8 mouse cellular contexts compared by ENCODE assay signal in the genomic region with DNA sequence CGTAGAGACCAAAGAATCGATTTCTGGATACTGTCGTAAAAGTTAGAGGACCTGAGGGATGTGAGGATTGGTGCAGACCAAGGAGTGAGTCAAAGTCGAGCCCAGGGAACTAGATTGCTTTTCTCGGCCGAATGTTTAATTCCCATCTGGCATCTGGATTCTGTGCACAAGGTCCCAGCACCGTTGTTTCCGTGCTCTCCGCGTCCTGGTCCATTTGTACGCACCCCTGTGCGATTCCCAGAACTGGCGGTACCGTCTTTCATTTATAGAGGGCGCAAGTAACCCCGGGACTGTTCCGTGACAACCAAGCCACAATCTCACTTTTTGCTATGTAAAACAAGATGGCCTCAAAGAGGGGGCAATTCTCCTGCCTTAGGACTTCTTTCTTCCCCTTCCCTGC. TPM values are rescaled to one million over a fixed set of nuclear protein-coding genes. Genes with fewer than 3 reads are reported as not detected.
DNase-seq lines count a peak whose midpoint lies in the region; ATAC-seq and TF ChIP-seq lines count a peak whose summit lies in the region.

No protein-coding gene starts in this region.

- H3K27ac ChIP-seq in bone marrow macrophage, adult 2 months (ENCODE audit: insufficient read depth, low read depth, low read length): peak overlapping the region; percentile 53
- peak overlapping the region; percentile 91 for H3K27ac ChIP-seq in heart, embryonic 12.5 days (ENCODE audit: poor library complexity, severe bottlenecking)
- H3K27ac ChIP-seq in kidney, embryonic 16.5 days (ENCODE audit: low read length): peak overlapping the region; percentile 96
- H3K27ac ChIP-seq in liver, embryonic 12.5 days: peak overlapping the region; percentile 86
- H3K27ac ChIP-seq in stomach, embryonic 15.5 days: peak overlapping the region; percentile 92

- peak overlapping the region; percentile 71 for H3K4me2 ChIP-seq in heart, embryonic 12.5 days
- H3K4me2 ChIP-seq in kidney, embryonic 16.5 days (replicated peaks; ENCODE audit: low read depth, low read length): peak overlapping the region; percentile 62
- peak overlapping the region; percentile 88 for H3K4me2 ChIP-seq in liver, embryonic 12.5 days
- H3K4me2 ChIP-seq in stomach, embryonic 15.5 days: peak overlapping the region; percentile 63

- peaks cover 8% of the 10 kb centered on the region for H3K4me1 ChIP-seq in bone marrow macrophage, adult 2 months (ENCODE audit: control insufficient read depth, insufficient read depth, low read length)
- peaks cover 79% of the 10 kb centered on the region for H3K4me1 ChIP-seq in erythroblast, embryonic 14.5 days (ENCODE audit: control insufficient read depth)
- peaks cover 22% of the 10 kb centered on the region; the same call in 1 of the 2 replicates for H3K4me1 ChIP-seq in heart, embryonic 12.5 days (replicated peaks)
- H3K4me1 ChIP-seq in kidney, embryonic 16.5 days (ENCODE audit: insufficient read depth, low read length): peaks cover 28% of the 10 kb centered on the region
- peaks cover 71% of the 10 kb centered on the region for H3K4me1 ChIP-seq in liver, embryonic 12.5 days
- H3K4me1 ChIP-seq in stomach, embryonic 15.5 days: no peaks in the 10 kb centered on the region

- DNase-seq in CD4-positive helper T cell, adult 2 months (ENCODE audit: low read depth, low spot score): peak; percentile 88
- peak; percentile 88 for DNase-seq in naive thymus-derived CD4-positive, alpha-beta T cell, adult 2 months (ENCODE audit: low read depth)

- H3K27me3 ChIP-seq in erythroblast, embryonic 14.5 days (ENCODE audit: control insufficient read depth): no peaks in the 10 kb centered on the region
- H3K27me3 ChIP-seq in heart, embryonic 12.5 days (replicated peaks): no peaks in the 10 kb centered on the region
- H3K27me3 ChIP-seq in kidney, embryonic 16.5 days (ENCODE audit: insufficient read depth, low read length): no peaks in the 10 kb centered on the region
- H3K27me3 ChIP-seq in liver, embryonic 12.5 days (replicated peaks): no peaks in the 10 kb centered on the region
- no peaks in the 10 kb centered on the region for H3K27me3 ChIP-seq in stomach, embryonic 15.5 days (replicated peaks)

- H3K9me3 ChIP-seq in erythroblast, embryonic 14.5 days (ENCODE audit: control insufficient read depth, low read length): no peaks in the 10 kb centered on the region
- no peaks in the 10 kb centered on the region for H3K9me3 ChIP-seq in heart, embryonic 12.5 days (replicated peaks)
- no peaks in the 10 kb centered on the region for H3K9me3 ChIP-seq in kidney, embryonic 16.5 days (ENCODE audit: low read length)
- no peaks in the 10 kb centered on the region for H3K9me3 ChIP-seq in liver, embryonic 12.5 days (replicated peaks)
- no peaks in the 10 kb centered on the region for H3K9me3 ChIP-seq in stomach, embryonic 15.5 days

- peak; percentile 67 for ATAC-seq in heart, embryonic 12.5 days (ENCODE audit: insufficient number of reproducible peaks, low FRiP score)
- peak; percentile 60 for ATAC-seq in kidney, embryonic 16.5 days (ENCODE audit: low FRiP score, low TSS enrichment)
- ATAC-seq in liver, embryonic 12.5 days: peak; percentile 30; the same call in 1 of the 2 replicates
- peak; percentile 53 for ATAC-seq in stomach, embryonic 15.5 days (ENCODE audit: insufficient read depth, low FRiP score, low read depth)

- under 1% methylated on average over 17 of the region's 17 CpGs for WGBS in heart, embryonic 12.5 days
- WGBS in kidney, embryonic 16.5 days: 0% methylated on average over 17 of the region's 17 CpGs
- under 1% methylated on average over 17 of the region's 17 CpGs for WGBS in liver, embryonic 12.5 days (ENCODE audit: insufficient replicate concordance)
- WGBS in stomach, embryonic 15.5 days: under 1% methylated on average over 17 of the region's 17 CpGs

- TF ChIP-seq POLR2A in bone marrow macrophage, adult 2 months (IDR thresholded peaks at IDR 0.05; ENCODE audit: borderline replicate concordance, low read depth, low read length): no peak

- TF ChIP-seq CTCF in bone marrow macrophage, adult 2 months (IDR thresholded peaks at IDR 0.05; ENCODE audit: low read depth, low read length): no peak

- H3K9ac ChIP-seq in heart, embryonic 12.5 days: peak overlapping the region; percentile 78
- H3K9ac ChIP-seq in kidney, embryonic 16.5 days (replicated peaks; ENCODE audit: low read length): peak overlapping the region; percentile 73
- H3K9ac ChIP-seq in liver, embryonic 12.5 days: peak overlapping the region; percentile 72
- H3K9ac ChIP-seq in stomach, embryonic 15.5 days: peak overlapping the region; percentile 19; the same call in 1 of the 2 replicates

- peak overlapping the region; percentile 92 for H3K4me3 ChIP-seq in bone marrow macrophage, adult 2 months (ENCODE audit: insufficient read depth, low read length)
- peak overlapping the region; percentile 66 for H3K4me3 ChIP-seq in erythroblast, embryonic 14.5 days (replicated peaks)
- H3K4me3 ChIP-seq in heart, embryonic 12.5 days: peak overlapping the region; percentile 67
- peak overlapping the region; percentile 64 for H3K4me3 ChIP-seq in kidney, embryonic 16.5 days (ENCODE audit: low read length)
- H3K4me3 ChIP-seq in liver, embryonic 12.5 days: peak overlapping the region; percentile 63
- peak overlapping the region; percentile 61 for H3K4me3 ChIP-seq in stomach, embryonic 15.5 days (replicated peaks)

- no peaks in the 10 kb centered on the region for H3K36me3 ChIP-seq in erythroblast, embryonic 14.5 days (ENCODE audit: control insufficient read depth)
- no peaks in the 10 kb centered on the region for H3K36me3 ChIP-seq in heart, embryonic 12.5 days
- no peaks in the 10 kb centered on the region for H3K36me3 ChIP-seq in kidney, embryonic 16.5 days (ENCODE audit: insufficient read depth, low read length)
- H3K36me3 ChIP-seq in liver, embryonic 12.5 days: no peaks in the 10 kb centered on the region
- H3K36me3 ChIP-seq in stomach, embryonic 15.5 days: no peaks in the 10 kb centered on the region

RNA-seq across cellular contexts. Expression of a gene that starts 7.1 kb away (rescaled TPM):
- polyA plus RNA-seq in bone marrow macrophage, adult 2 months (2012; ENCODE audit: insufficient read depth, insufficient read length, missing spikeins): 4.8 and 4.9 TPM in 2 replicates
- 0.76 and 0.84 TPM in 2 replicates for polyA plus RNA-seq in erythroblast, embryonic 14.5 days (2012)
- 8.1 and 8.9 TPM in 2 replicates for polyA plus RNA-seq in heart, embryonic 12.5 days (2016; fragmentation: Nextera tagmentation; extraction: Ambion mirVana)
- polyA plus RNA-seq in kidney, embryonic 16.5 days (2015; fragmentation: Nextera tagmentation; extraction: Ambion mirVana): 13.7 and 14.6 TPM in 2 replicates
- 8.8 and 9.6 TPM in 2 replicates for polyA plus RNA-seq in liver, embryonic 12.5 days (2016; fragmentation: Nextera tagmentation; extraction: Ambion mirVana)
- 10.7 and 11.9 TPM in 2 replicates for polyA plus RNA-seq in stomach, embryonic 15.5 days (2015; fragmentation: Nextera tagmentation; extraction: Ambion mirVana)

RNA-seq across cellular contexts. Expression of a gene that starts 35.0 kb away (rescaled TPM):
- not detected in 2 replicates for polyA plus RNA-seq in bone marrow macrophage, adult 2 months (2012; ENCODE audit: insufficient read depth, insufficient read length, missing spikeins)
- 0.15 and 0.16 TPM in 2 replicates for polyA plus RNA-seq in erythroblast, embryonic 14.5 days (2012)
- 2.6 and 2.9 TPM in 2 replicates for polyA plus RNA-seq in heart, embryonic 12.5 days (2016; fragmentation: Nextera tagmentation; extraction: Ambion mirVana)
- polyA plus RNA-seq in kidney, embryonic 16.5 days (2015; fragmentation: Nextera tagmentation; extraction: Ambion mirVana): 0.08 and 0.11 TPM in 2 replicates
- polyA plus RNA-seq in liver, embryonic 12.5 days (2016; fragmentation: Nextera tagmentation; extraction: Ambion mirVana): 1.9 and 2.5 TPM in 2 replicates
- polyA plus RNA-seq in stomach, embryonic 15.5 days (2015; fragmentation: Nextera tagmentation; extraction: Ambion mirVana): 0.09 and 0.22 TPM in 2 replicates

RNA-seq across cellular contexts. Expression of a gene that starts 57.9 kb away (rescaled TPM):
- polyA plus RNA-seq in bone marrow macrophage, adult 2 months (2012; ENCODE audit: insufficient read depth, insufficient read length, missing spikeins): not detected in 2 replicates
- not detected in 2 replicates for polyA plus RNA-seq in erythroblast, embryonic 14.5 days (2012)
- polyA plus RNA-seq in heart, embryonic 12.5 days (2016; fragmentation: Nextera tagmentation; extraction: Ambion mirVana): 0.45 and 0.58 TPM in 2 replicates
- polyA plus RNA-seq in kidney, embryonic 16.5 days (2015; fragmentation: Nextera tagmentation; extraction: Ambion mirVana): 0.50 and 0.54 TPM in 2 replicates
- 0.07 TPM in 1 of 2 replicates, not detected in the other for polyA plus RNA-seq in liver, embryonic 12.5 days (2016; fragmentation: Nextera tagmentation; extraction: Ambion mirVana)
- 0.08 and 0.15 TPM in 2 replicates for polyA plus RNA-seq in stomach, embryonic 15.5 days (2015; fragmentation: Nextera tagmentation; extraction: Ambion mirVana)

Comparison
In these comparisons a context has a peak if more than half of its experiments do, and no peak if none do; other contexts are left out.
1. Peak in every context shown above with its lines: DNase-seq, ATAC-seq, H3K4me3 ChIP-seq and H3K27ac ChIP-seq.
2. H3K9ac ChIP-seq: peak in every context shown above with its lines; median percentile 78 in heart, embryonic 12.5 days; 73 in kidney, embryonic 16.5 days; 72 in liver, embryonic 12.5 days; 19 in stomach, embryonic 15.5 days.